Mouse (Mus musculus) neural tube, embryonic 10.5 days (tissue): ENCODE measurements at regions not wholly inside any gene's neighbourhood (a gene's known extent, or its start where the extent isn't known, plus 50 kb on each side); places are given as distances from the start of the nearest gene placed in this dataset.

Experiments
- DNase-seq: peaks from one replicate; pipeline ENCODE4 v3.0.0-alpha.2; 2017; ENCODE audit warnings: low spot score; ENCODE audit errors: extremely low spot score

DNA sequence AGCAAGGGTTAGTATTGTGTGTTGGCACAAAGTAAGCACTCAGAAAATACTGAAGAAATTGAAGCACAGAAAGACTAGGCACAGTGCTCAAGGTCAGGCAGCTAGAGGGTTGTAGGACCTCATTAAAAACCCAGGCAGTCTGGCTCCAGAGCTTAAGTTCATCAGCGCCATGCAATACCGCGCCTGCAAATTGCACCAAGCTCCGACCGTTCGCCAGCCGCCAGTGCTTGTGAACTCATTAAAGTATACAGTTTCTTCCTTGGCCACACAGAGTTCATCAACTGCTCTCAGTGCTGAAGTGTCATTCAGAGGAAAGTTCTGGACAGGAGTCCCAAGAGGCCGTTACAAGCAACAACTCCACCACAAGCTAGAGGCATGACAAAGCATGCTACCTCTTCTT, 397.5 kb downstream of the Lmo4 start:
- DNase-seq = no peak

DNA sequence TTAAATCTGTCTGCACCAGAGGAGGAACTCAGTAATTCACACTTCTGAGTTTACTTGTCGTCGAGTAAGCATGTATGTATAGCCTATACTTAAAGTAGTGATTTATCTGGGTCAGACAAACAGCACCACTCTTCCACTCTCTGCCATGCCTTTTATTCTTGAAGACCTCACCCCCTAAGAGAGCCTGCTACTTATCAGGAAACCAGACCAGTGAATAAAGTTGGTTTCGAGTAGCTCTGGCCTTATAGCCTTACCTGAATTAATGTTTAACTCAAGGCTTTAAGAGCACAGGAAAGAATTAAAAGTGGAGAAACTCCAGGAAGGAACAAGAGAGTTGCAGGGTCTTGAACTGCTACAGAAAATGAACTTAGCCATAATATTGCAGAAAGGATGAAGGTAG, 398.1 kb downstream of the Lmo4 start:
- no peak for DNase-seq

GRCm38 (mm10) chr3:143797850-143798249, 407.2 kb downstream of the Lmo4 start:
- no peak for DNase-seq

GRCm38 (mm10) chr3:143790905-143791304, 414.1 kb downstream of the Lmo4 start:
- DNase-seq = no peak

- DNase-seq = no peak
Observed at GRCm38 (mm10) chr3:143789932-143790570, 415.0 kb downstream of the Lmo4 start.

DNA sequence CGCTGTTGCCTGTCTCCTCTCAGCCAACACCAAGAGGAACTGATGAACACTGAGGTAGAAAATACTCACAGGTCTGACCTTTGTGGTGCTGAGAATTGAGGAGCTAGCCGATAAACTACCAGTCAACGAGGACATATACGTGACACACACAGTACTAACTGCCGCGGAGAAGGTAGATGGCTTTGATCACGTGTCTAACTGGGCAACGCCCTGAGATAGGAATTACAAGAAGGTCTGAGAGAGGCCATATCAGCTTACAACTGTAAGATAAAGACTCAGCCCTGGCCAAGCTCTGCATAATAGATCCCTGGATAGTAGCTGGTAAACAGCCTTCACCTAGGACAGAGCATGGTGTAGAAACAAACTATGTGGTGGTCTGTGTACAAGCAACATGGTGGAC, 418.1 kb downstream of the Lmo4 start:
- no peak for DNase-seq

DNA sequence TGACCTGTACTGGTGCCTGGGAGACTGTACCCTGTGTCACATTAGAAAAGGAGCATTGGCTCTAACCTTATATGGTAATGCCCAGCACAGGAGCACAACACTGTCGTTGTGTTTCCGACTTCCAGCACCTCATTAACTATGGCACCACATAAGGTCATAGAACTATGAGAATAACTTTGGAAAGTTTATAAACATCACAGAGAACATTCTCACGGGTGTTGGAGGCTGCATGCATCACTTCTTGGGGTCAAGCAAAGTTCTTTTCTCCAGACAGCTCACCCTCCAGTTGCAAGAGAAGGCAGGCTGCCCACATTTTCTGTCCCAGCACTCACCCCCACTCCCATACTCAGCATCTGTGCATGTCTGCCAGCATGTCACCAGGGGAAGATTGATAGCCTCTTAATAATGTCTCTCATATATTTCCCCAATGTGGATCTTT, 420.6 kb downstream of the Lmo4 start:
- DNase-seq = no peak

DNA sequence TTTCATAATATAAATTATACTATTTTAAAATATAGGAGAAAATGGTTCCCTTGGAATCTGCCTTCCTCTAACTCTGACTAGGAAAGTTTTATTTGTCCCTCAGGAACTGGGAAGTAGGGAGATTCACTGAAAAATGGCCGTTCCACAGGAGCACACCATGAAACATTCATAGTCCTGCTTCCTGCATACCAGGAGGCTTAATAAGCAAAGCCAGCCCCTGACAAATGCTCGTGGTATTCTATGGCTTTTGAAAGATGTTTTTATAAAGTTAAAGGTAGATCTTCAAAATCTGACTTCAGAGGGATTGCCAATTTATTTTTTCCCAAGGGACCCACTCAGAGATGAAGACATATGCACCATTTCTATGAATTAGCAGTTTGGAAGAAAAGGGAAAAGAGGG, 426.9 kb downstream of the Lmo4 start:
- no peak for DNase-seq

DNA sequence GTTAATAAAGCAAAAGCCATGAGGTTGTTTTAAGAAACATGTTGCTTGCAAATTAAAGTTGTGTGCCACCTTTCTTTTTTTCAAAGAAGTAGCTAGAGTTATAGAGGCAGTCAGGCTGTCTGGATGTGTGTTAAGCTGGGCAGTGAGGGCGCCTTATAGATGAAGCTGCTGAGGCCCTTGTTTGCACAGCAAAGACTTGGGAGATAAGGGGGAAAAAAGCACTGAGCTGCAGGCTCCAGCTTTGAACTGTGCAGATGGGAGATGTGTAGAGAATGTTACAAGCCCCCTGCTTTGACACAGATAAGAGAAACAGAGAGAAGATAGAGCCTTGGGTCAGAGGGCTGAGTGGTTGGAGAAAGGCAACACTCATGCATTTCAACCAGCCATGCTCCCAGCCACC, 445.7 kb downstream of the Lmo4 start:
- no peak for DNase-seq

DNA sequence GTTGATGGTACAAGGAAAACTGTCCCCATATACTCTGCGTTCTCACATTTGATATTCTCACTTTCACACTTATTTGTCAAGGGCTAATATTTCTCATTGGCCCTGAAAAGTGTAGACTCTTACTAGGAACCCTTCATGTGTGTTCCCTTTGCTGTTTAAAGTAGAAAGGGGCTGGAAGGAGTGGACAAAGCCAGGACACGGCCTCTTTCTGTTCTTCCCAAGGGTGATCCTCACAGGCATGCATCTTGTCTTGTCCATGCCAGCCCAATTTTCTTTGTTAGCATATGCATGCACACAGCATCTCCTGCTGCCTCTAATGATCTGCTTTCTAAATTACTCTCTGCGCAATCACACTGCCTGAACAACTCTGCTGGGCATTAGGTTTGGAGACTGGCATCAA, 451.8 kb downstream of the Lmo4 start:
- DNase-seq = no peak

- no peak for DNase-seq
Observed at GRCm38 (mm10) chr3:143752660-143753059, 452.4 kb downstream of the Lmo4 start.

DNA sequence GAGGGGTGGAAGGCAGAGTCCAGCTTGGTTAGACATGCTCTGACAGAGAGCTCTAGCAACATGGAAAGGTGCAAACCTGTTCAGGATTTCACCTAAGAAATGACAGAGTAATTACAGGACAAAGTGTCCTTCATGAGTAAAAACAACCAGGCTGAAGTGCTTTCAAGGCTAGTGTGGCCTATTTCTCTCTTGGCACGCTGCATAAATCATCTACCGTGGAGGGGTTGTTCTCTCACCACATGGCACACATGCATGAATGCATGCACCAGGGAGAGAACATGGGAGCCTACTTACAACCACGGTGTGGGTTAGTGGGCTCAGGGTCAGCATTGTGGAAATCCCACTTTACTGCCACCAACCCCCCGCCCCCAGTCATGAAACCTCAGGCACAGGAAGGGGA, 454.9 kb downstream of the Lmo4 start:
- DNase-seq = no peak

GRCm38 (mm10) chr3:143743649-143744048, 461.4 kb downstream of the Lmo4 start:
- DNase-seq = no peak

- DNase-seq = no peak
Observed at GRCm38 (mm10) chr3:143742786-143743571, 462.0 kb downstream of the Lmo4 start.

- DNase-seq = no peak
Observed at GRCm38 (mm10) chr3:143738676-143739075, 466.3 kb downstream of the Lmo4 start.

DNA sequence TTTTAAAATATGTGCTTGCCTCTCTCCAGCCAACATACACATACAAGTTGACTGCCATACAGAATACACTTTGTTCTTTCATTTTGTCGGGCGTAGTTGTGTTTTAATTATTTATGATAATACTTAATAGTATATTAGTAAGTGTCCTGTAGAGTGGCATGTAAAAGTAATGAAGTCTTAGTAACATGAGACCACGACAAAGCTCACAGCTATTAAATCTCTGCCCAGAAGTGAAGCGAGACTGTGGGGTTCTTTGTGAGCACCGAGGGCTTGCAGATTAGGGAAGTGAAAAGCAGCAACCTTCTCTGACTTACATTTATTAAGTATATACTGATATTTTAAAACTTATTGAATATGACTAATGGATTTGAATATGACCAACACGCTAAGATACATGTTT, 467.2 kb downstream of the Lmo4 start:
- no peak for DNase-seq

- no peak for DNase-seq
Observed at GRCm38 (mm10) chr3:143736651-143737398, 468.2 kb downstream of the Lmo4 start.

- no peak for DNase-seq
Observed at GRCm38 (mm10) chr3:143734791-143735190, 470.2 kb downstream of the Lmo4 start.

GRCm38 (mm10) chr3:143732966-143733725, 471.9 kb downstream of the Lmo4 start:
- DNase-seq = no peak

GRCm38 (mm10) chr3:143729473-143730076, 475.4 kb downstream of the Lmo4 start:
- DNase-seq = no peak

DNA sequence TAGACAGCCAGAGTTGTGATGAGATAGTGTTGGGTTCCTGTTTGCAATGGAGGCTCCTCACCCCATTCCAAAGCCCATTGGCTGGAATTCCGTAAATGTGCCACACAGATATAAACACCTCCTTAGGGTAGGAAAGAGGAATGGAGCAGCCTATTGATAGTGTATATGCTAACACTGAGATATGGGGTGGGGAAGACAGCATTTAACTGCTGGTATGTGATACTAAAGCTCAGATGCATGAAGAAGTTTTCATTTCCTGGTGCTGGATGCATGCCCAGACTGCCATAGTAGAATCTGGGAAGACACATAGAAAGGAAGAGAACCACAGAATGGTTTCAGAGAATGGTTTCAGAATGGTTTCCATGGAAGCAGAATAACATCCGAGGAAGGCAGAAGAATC, 482.4 kb downstream of the Lmo4 start:
- no peak for DNase-seq
